Mouse (Mus musculus) erythroblast, embryonic 14.5 days (primary cell): Measurements from ENCODE around the gene Apod. TPM values are rescaled to one million over a fixed set of nuclear protein-coding genes. Genes with fewer than 3 reads are reported as not detected.

Experiments used
- H3K27me3 ChIP-seq: 2 replicates; pipeline ENCODE4 v1.6.1; 2012; ENCODE audit warnings: inconsistent platforms; ENCODE audit not compliant: control insufficient read depth
- H3K36me3 ChIP-seq: 2 replicates; pipeline ENCODE4 v1.6.1; 2012; ENCODE audit warnings: mild to moderate bottlenecking, inconsistent platforms; ENCODE audit not compliant: control insufficient read depth
- H3K4me1 ChIP-seq: 2 replicates; pipeline ENCODE4 v1.6.1; 2012; ENCODE audit warnings: inconsistent platforms; ENCODE audit not compliant: control insufficient read depth
- H3K4me3 ChIP-seq: replicated peaks from 2 replicates; pipeline ENCODE3; 2012; ENCODE audit warnings: moderate library complexity, mild to moderate bottlenecking, inconsistent platforms
- H3K9me3 ChIP-seq: 2 replicates; pipeline ENCODE4 v1.6.1; 2012; ENCODE audit warnings: low read length, inconsistent platforms, mixed read lengths; ENCODE audit not compliant: control insufficient read depth
- GATA1 ChIP-seq: IDR thresholded peaks from 2 replicates; pipeline ENCODE4 v1.6.1; 2012; ENCODE audit warnings: low read length, inconsistent platforms, mixed read lengths
- TAL1 ChIP-seq: IDR thresholded peaks from 3 replicates; pipeline ENCODE4 v1.6.1; 2012; ENCODE audit warnings: low read length, inconsistent platforms, mixed read lengths
- polyA plus RNA-seq: library from polyadenylated mRNA; stranded (reverse); fragments of >175 nt; gene quantifications from 2 replicates; pipeline ENCODE4 v1.2.3, GENCODE M21; 2012

The Apod gene
- polyA plus RNA-seq, 1 experiment = not detected

DNA sequence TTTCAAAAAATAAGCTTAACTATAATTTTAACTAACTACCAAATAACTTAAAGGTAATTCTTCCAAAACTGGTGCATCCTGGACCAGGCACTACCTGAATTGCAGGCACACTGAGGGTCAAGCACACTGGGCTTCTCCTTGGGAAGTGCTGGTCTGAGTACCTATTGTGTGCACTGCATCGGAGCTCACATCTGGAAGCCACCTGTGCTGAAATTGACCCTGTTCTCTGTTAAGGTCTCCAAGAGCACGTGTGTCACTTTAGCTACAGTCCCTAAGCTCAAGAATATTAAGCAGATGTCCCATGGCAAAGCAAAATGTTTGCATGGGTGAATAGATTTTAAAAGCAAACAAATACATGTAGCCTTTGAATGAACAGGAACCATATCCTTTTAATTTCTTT, 997 bp downstream of the Apod start:
- TF ChIP-seq GATA1 = no peak
- no peak for TF ChIP-seq TAL1

DNA sequence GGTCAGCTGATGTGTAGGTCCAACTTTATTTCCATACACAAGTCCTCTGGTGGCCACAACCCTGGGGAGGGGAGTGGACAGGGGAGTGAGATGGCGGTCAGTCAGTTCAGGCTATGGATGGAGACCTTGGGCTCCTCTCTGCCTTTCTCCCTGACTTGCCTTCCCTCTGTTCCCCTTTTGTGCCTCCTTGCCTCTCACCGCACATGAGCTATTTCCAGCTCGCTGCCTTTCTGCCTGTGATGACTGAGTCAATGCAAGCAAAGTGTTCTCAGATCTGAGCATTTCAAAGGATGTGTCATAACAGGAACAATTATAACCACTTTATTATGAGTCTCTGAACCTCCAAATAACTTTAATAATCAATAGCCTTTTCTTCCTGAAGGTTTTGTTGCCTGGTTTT, 2.3 kb downstream of the Apod start:
- H3K9me3 ChIP-seq = no peaks in the 10 kb centered on the region
- no peaks in the 10 kb centered on the region for H3K27me3 ChIP-seq
- no peak for TF ChIP-seq TAL1
- TF ChIP-seq GATA1 = no peak
- H3K36me3 ChIP-seq = no peaks in the 10 kb centered on the region
- no peak overlapping the region for H3K4me3 ChIP-seq
- no peaks in the 10 kb centered on the region for H3K4me1 ChIP-seq

More for the DNA sequence above, 997 bp downstream of the Apod start:
- no peaks in the 10 kb centered on the region for H3K9me3 ChIP-seq
- no peak overlapping the region for H3K4me3 ChIP-seq
- H3K27me3 ChIP-seq = no peaks in the 10 kb centered on the region
- H3K36me3 ChIP-seq = no peaks in the 10 kb centered on the region
- H3K4me1 ChIP-seq = no peaks in the 10 kb centered on the region

DNA sequence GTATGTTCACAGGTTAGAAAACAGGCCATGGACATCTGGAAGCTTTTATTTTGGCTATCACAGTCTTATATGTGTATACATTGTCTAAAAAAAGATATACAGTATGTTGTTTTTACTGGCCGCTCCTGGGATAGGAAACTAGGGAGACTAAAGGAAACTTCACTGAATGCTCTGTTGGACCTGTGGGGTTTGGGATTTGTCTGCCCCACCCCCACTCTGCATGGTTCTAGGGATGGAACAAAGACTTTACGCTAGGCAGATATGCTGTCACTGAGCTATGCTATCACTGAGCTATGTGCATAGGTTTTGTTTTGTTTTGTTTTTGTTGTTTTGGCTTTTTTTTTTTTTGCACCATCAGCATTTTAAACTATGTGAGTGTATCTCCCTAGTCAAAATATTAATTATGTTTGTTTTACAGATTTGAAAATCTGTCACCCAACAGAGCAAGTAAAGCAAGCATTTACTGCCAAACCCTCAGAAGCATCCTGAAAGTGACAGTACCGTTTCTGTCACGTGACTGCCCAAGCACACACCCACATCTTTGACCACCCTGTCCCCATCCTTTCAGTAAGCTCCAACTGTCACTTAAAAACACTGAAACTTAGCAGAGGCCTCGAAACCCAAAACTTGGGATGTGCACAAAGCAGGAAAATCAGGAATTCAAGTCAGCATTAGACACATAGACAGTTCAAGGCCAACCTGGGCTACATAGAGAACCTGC, 9.2 kb downstream of the Apod start:
- H3K36me3 ChIP-seq = no peaks in the 10 kb centered on the region
- H3K27me3 ChIP-seq = no peaks in the 10 kb centered on the region
- H3K4me3 ChIP-seq = no peak overlapping the region
- no peaks in the 10 kb centered on the region for H3K9me3 ChIP-seq
- H3K4me1 ChIP-seq = no peaks in the 10 kb centered on the region
- no peak for TF ChIP-seq TAL1
- no peak for TF ChIP-seq GATA1

DNA sequence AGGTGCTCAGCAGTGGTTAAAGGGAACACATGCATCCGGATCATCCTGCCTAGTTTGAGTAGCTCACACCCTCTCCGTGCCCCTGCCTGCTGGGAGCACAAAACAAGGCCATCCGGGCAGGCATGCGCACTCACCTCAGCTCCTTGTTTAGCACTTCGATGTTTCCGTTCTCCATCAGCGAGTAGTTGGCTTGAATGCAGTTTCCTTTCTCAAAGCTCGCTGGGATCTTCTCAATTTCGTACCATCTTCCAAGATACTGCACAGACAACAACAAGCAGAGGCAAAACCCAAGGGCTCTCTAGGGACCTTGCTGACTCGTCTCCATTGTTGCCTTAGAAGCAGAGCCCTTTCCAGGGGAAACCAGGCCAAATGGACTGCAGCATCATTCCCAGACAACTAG, 11.3 kb downstream of the Apod start:
- TF ChIP-seq TAL1 (no peak), GATA1 (no peak)
- H3K27me3 ChIP-seq = peaks cover 2% of the 10 kb centered on the region; the same call in 1 of the 2 replicates
- H3K9me3 ChIP-seq = no peaks in the 10 kb centered on the region
- H3K4me3 ChIP-seq = no peak overlapping the region
- no peaks in the 10 kb centered on the region for H3K4me1 ChIP-seq
- H3K36me3 ChIP-seq = no peaks in the 10 kb centered on the region

DNA sequence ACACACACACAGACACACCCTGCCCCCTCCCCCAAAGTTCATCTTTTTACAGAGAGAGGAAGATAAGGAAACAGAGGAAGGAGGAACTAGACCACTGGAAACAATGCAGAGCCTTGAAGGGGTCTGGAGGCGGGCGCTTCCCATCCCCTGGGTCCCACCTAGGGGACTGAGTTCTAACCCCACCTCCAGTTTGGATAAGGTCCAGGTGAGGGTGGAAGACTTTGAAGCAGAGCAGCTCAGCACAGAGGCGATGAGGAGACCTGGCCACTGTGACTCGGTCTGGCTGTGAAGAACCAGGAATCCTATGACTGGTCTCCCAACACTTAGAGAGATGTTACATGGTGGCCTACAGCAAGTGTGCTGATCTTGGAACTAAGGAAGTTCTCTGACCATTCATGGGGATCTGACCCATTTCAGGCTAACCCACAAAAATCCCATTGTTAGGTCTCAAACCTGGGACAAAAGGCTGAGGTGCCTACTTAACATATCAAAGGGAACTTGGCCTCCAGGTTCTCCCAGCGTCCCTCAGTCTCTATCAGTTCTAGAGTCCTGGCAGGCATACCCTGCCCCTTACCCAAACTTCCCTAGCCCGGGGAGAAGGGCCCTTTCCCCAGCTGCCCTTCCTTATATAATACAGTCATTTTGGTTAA, 13.6 kb downstream of the Apod start:
- Histone ChIP-seq H3K4me1 (no peaks in the 10 kb centered on the region), H3K27me3 (peaks cover 2% of the 10 kb centered on the region; the same call in 1 of the 2 replicates), H3K36me3 (no peaks in the 10 kb centered on the region), H3K9me3 (no peaks in the 10 kb centered on the region), H3K4me3 (no peak overlapping the region)
- TF ChIP-seq GATA1 (no peak), TAL1 (no peak)

DNA sequence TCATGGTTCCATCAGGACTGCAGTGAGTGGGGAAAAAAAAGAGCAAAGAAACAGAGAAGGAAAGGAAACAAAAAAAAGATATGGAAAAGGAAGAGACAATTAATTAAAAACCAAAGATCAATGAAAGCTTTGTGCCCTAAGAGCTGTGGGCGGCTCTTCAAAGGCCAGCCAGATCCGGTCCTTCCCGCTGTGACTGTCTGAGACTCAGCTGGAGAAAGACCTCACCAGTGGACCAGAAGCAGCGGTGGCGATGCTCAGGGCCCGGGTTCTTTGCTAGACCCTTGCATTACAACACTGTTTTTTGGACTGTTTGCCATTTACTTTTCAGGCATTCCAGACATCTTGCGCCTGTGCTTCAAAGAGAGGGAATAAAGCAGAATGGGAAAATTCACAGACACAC, 14.1 kb downstream of the Apod start:
- Histone ChIP-seq H3K27me3 (peaks cover 2% of the 10 kb centered on the region; the same call in 1 of the 2 replicates), H3K9me3 (no peaks in the 10 kb centered on the region), H3K4me1 (no peaks in the 10 kb centered on the region), H3K36me3 (no peaks in the 10 kb centered on the region), H3K4me3 (no peak overlapping the region)
- no peak for TF ChIP-seq GATA1
- no peak for TF ChIP-seq TAL1

DNA sequence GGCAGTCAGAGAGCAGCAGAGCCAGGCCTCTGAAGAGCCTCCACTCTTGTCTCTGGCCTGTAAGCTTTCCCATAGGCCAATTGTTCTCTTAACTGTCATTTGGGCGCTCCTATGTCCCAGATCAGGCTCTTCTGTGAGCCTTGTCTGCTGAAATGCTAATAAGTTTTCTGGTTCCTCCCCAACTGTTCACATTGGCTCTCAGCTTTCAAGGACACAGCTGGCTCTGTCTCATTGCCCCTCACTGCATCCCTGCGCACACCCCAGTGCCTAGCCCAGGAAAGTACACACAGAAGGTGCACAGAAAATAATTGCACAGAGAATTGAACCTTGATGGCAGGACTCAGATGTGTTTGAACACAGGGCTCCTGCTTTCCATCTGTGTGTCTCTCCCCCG, 14.7 kb downstream of the Apod start:
- Histone ChIP-seq H3K4me1 (no peaks in the 10 kb centered on the region), H3K36me3 (no peaks in the 10 kb centered on the region), H3K4me3 (no peak overlapping the region), H3K9me3 (no peaks in the 10 kb centered on the region), H3K27me3 (peaks cover 2% of the 10 kb centered on the region; the same call in 1 of the 2 replicates)
- TF ChIP-seq TAL1 (no peak), GATA1 (no peak)

DNA sequence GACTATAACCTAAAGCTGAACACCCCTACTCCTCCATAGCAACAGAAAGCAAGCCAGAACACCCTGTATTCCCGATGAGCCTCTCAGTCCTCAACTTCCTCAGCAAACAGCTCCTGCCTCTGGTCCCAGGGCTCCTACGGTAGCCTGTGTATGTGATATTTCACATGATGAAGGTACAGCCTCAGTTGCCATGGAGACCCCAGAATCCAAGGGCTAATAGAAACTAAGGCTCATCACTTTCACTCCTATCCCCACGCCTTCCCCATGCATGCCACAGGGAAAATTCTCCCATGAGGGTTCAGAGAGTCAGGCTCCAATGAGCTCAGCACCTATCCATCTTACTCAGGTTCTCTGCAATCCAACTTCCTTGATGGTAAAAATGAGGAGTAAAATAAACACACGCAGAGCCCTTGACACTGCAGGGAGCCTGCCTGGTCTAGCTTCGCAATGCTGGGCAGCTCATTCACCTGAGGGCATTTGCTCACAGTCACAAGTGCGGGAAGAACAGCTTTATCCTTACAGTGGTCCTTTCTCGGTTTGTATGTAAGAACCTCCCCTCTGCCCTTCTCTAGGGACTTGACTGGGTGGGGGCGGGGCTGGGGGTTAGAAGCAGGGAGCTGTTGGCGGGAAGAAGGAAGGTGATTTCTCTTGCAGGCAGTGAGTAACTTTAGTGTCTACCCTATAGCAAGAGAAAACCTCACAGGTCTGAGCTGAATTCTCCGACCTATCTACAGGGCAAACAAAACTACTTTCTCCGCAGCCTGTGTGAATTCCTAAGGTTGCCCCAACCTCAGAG, 15.2 kb downstream of the Apod start:
- TF ChIP-seq TAL1 = no peak
- no peak for TF ChIP-seq GATA1
- Histone ChIP-seq H3K4me1 (no peaks in the 10 kb centered on the region), H3K9me3 (no peaks in the 10 kb centered on the region), H3K4me3 (no peak overlapping the region), H3K27me3 (peaks cover 2% of the 10 kb centered on the region; the same call in 1 of the 2 replicates), H3K36me3 (no peaks in the 10 kb centered on the region)

DNA sequence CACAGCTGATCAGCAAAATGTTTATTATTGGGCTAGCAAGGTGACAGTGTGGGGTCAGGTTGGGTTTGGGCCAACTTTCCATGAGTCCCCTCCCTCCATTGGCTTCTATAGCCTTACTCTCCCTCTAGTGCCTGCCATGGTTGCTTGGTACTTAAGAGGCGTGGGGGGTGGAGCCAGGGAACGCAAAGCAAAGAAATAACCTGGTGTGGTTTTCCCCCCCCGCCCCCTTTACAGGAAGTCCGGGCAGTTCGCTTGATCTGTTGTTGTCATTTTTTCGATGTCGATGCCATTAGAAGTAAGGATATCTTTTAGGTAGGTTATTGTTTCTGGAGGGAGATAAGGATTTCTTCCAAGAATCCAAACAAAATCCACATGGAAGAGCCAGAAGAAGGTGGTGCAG, 17.5 kb downstream of the Apod start:
- Histone ChIP-seq H3K4me3 (no peak overlapping the region), H3K9me3 (no peaks in the 10 kb centered on the region), H3K36me3 (no peaks in the 10 kb centered on the region), H3K4me1 (no peaks in the 10 kb centered on the region), H3K27me3 (peaks cover 2% of the 10 kb centered on the region; the same call in 1 of the 2 replicates)
- TF ChIP-seq TAL1 (no peak), GATA1 (no peak)
